ENCODE assay signal across 8 mouse cellular contexts in genomic region chr11:120151113-120151494, GRCm38 (mm10). TPM values are rescaled to one million over a fixed set of nuclear protein-coding genes. Genes with fewer than 3 reads are reported as not detected.
DNase-seq lines count a peak whose midpoint lies in the region; ATAC-seq and TF ChIP-seq lines count a peak whose summit lies in the region.

Slc38a10 (minus strand) TSS chr11:120151346.

- peak within 1 kb of the TSS; percentile 51 for H3K27ac ChIP-seq in forebrain, embryonic 16.5 days (ENCODE audit: low read length)
- H3K27ac ChIP-seq in layer of hippocampus, adult 2 months: peak within 1 kb of the TSS; percentile 90
- H3K27ac ChIP-seq in lung, embryonic 14.5 days (ENCODE audit: low read depth): peak within 1 kb of the TSS; percentile 73
- peak within 1 kb of the TSS; percentile 22 for H3K27ac ChIP-seq in olfactory bulb, adult 2 months (ENCODE audit: insufficient read depth, low read depth, low read length)
- H3K27ac ChIP-seq in thymus, adult 2 months (ENCODE audit: control insufficient read depth, insufficient read depth, low read length): peak within 1 kb of the TSS; percentile 3; the same call in 1 of the 2 replicates

- peak; percentile 45 for TF ChIP-seq POLR2A in olfactory bulb, adult 2 months (IDR thresholded peaks at IDR 0.05; ENCODE audit: insufficient read depth, low read depth, low read length)
- TF ChIP-seq POLR2A in thymus, adult 2 months (IDR thresholded peaks at IDR 0.05; ENCODE audit: control insufficient read depth, extremely low read depth, insufficient read depth, low read length, poor library complexity): peak; percentile 81

- no peaks in the 10 kb centered on the region; the same call in 1 of the 2 replicates for H3K9me3 ChIP-seq in G1E (replicated peaks)
- H3K9me3 ChIP-seq in forebrain, embryonic 16.5 days (ENCODE audit: control insufficient read depth, low read length): no peaks in the 10 kb centered on the region
- H3K9me3 ChIP-seq in lung, embryonic 14.5 days (ENCODE audit: low read depth, low read length): no peaks in the 10 kb centered on the region

- WGBS in forebrain, embryonic 16.5 days: under 1% methylated on average over 28 of the region's 28 CpGs
- WGBS in lung, embryonic 14.5 days: under 1% methylated on average over 28 of the region's 28 CpGs
- WGBS in olfactory bulb, adult 2 months: under 1% methylated on average over 28 of the region's 28 CpGs
- WGBS in thymus, adult 2 months: under 1% methylated on average over 28 of the region's 28 CpGs

- TF ChIP-seq CTCF in G1E (IDR thresholded peaks at IDR 0.05; ENCODE audit: low read depth, low read length): no peak
- no peak for TF ChIP-seq CTCF in layer of hippocampus, adult 2 months (conservative IDR thresholded peaks at IDR 0.05)
- TF ChIP-seq CTCF in lung, embryonic 14.5 days (IDR thresholded peaks at IDR 0.05; ENCODE audit: low read depth): no peak
- no peak for TF ChIP-seq CTCF in olfactory bulb, adult 2 months (IDR thresholded peaks at IDR 0.05; ENCODE audit: insufficient read depth, low read depth, low read length)
- no peak; the same call in 1 of the 2 replicates for TF ChIP-seq CTCF in thymus, adult 2 months (IDR thresholded peaks at IDR 0.05; ENCODE audit: borderline replicate concordance, control insufficient read depth, extremely low read depth, insufficient read depth, low read length, poor library complexity)

- intact Hi-C loops in heart, postnatal 36 days (cut with DNase I): no loop called here

- H3K36me3 ChIP-seq in G1E (replicated peaks): peaks cover 36% of the 10 kb centered on the region
- no peaks in the 10 kb centered on the region for H3K36me3 ChIP-seq in forebrain, embryonic 16.5 days (ENCODE audit: control insufficient read depth, insufficient read depth)
- peaks cover 11% of the 10 kb centered on the region; the same call in 1 of the 2 replicates for H3K36me3 ChIP-seq in lung, embryonic 14.5 days (ENCODE audit: insufficient read depth)
- H3K36me3 ChIP-seq in thymus, adult 2 months (ENCODE audit: control insufficient read depth, insufficient read depth, low read length): peaks cover 3% of the 10 kb centered on the region; the same call in 1 of the 2 replicates

- ATAC-seq in G1E (ENCODE audit: extremely low read depth, insufficient number of reproducible peaks, low FRiP score, poor library complexity, severe bottlenecking): peak; percentile 99
- peak; percentile 98 for ATAC-seq in forebrain, embryonic 16.5 days
- peak; percentile 96 for ATAC-seq in lung, embryonic 14.5 days (ENCODE audit: insufficient read depth)

- DNase-seq in G1E (ENCODE audit: low spot score): peak; percentile 98
- DNase-seq in cerebellum, adult 18-20 months: peak; percentile 100
- peak; percentile 100 for DNase-seq in heart, postnatal 36 days
- peak; percentile 100 for DNase-seq in layer of hippocampus, adult 2 months (ENCODE audit: low spot score in 2 of 2)
- peak; percentile 100 for DNase-seq in lung, embryonic 14.5 days
- peak; percentile 100 for DNase-seq in thymus, adult 2 months

- peak within 1 kb of the TSS; percentile 78 for H3K4me3 ChIP-seq in G1E (ENCODE audit: low read depth, low read length)
- H3K4me3 ChIP-seq in forebrain, embryonic 16.5 days (replicated peaks; ENCODE audit: low read length): peak within 1 kb of the TSS; percentile 61
- peak within 1 kb of the TSS; percentile 96 for H3K4me3 ChIP-seq in layer of hippocampus, adult 2 months
- peak within 1 kb of the TSS; percentile 86 for H3K4me3 ChIP-seq in lung, embryonic 14.5 days (ENCODE audit: low read depth, low read length)
- peak within 1 kb of the TSS; percentile 77 for H3K4me3 ChIP-seq in olfactory bulb, adult 2 months (ENCODE audit: insufficient read depth, low read depth, low read length)
- peak within 1 kb of the TSS; percentile 79 for H3K4me3 ChIP-seq in thymus, adult 2 months (ENCODE audit: control insufficient read depth, insufficient read depth, low read length)

- peak within 1 kb of the TSS; percentile 64 for H3K9ac ChIP-seq in forebrain, embryonic 16.5 days (replicated peaks; ENCODE audit: low read depth, low read length)
- peak within 1 kb of the TSS; percentile 80 for H3K9ac ChIP-seq in lung, embryonic 14.5 days

- peaks cover 53% of the 10 kb centered on the region for H3K4me1 ChIP-seq in G1E (ENCODE audit: insufficient read depth, low read depth, low read length)
- peaks cover 15% of the 10 kb centered on the region for H3K4me1 ChIP-seq in forebrain, embryonic 16.5 days (replicated peaks; ENCODE audit: control insufficient read depth, insufficient read depth, low read length)
- H3K4me1 ChIP-seq in lung, embryonic 14.5 days (ENCODE audit: insufficient read depth): peaks cover 6% of the 10 kb centered on the region; the same call in 1 of the 2 replicates
- H3K4me1 ChIP-seq in olfactory bulb, adult 2 months (ENCODE audit: control insufficient read depth, insufficient read depth, low read length): peaks cover 7% of the 10 kb centered on the region
- peaks cover 11% of the 10 kb centered on the region for H3K4me1 ChIP-seq in thymus, adult 2 months (replicated peaks; ENCODE audit: control insufficient read depth, insufficient read depth, low read length)

- H3K27me3 ChIP-seq in G1E (ENCODE audit: insufficient read depth, low read length): no peaks in the 10 kb centered on the region
- no peaks in the 10 kb centered on the region for H3K27me3 ChIP-seq in forebrain, embryonic 16.5 days (replicated peaks; ENCODE audit: control insufficient read depth, insufficient read depth, low read length)
- no peaks in the 10 kb centered on the region for H3K27me3 ChIP-seq in lung, embryonic 14.5 days (ENCODE audit: insufficient read depth, low read length)
- H3K27me3 ChIP-seq in thymus, adult 2 months (ENCODE audit: control insufficient read depth, insufficient read depth, low read length): no peaks in the 10 kb centered on the region

- peak within 1 kb of the TSS; percentile 88 for H3K4me2 ChIP-seq in forebrain, embryonic 16.5 days (ENCODE audit: low read length)
- H3K4me2 ChIP-seq in lung, embryonic 14.5 days: peak within 1 kb of the TSS; percentile 83

RNA-seq across cellular contexts. Expression of gene Slc38a10, which starts in this region (rescaled TPM):
- total RNA-seq in G1E (2014; fragmentation: Nextera tagmentation) (47.0 and 52.8 TPM in 2 replicates), G1E (2017) (65.4 and 69.5 TPM in 2 replicates)
- polyA plus RNA-seq in G1E (2012): 92.4 and 92.6 TPM in 2 replicates
- polyA plus RNA-seq in forebrain, embryonic 16.5 days (2015; fragmentation: Nextera tagmentation; extraction: Ambion mirVana): 106 and 110 TPM in 2 replicates
- 10 to 100 TPM; 79.8 to 81.1 TPM for total RNA-seq in heart, postnatal 36 days (2021)
- total RNA-seq in layer of hippocampus, adult 2 months (2021): 10 to 100 TPM; 86.1 to 86.5 TPM
- 77.2 and 83.9 TPM in 2 replicates for polyA plus RNA-seq in lung, embryonic 14.5 days (2014; fragmentation: Nextera tagmentation; extraction: Ambion mirVana)
- polyA plus RNA-seq in olfactory bulb, adult 2 months (2012; ENCODE audit: insufficient read depth, insufficient read length, low replicate concordance, missing spikeins): 77.6 TPM in 1 of 2 replicates, not detected in the other
- polyA plus RNA-seq in thymus, adult 2 months (2012; rRNA removed): 165 and 167 TPM in 2 replicates

Comparison
In these comparisons a context has a peak if more than half of its experiments do, and no peak if none do; other contexts are left out.
1. Peak in every context shown above with its lines: DNase-seq, ATAC-seq, H3K4me3 ChIP-seq and H3K27ac ChIP-seq.
2. H3K27ac ChIP-seq: peak in every context shown above with its lines; median percentile 90 in layer of hippocampus, adult 2 months; 73 in lung, embryonic 14.5 days; 51 in forebrain, embryonic 16.5 days; 22 in olfactory bulb, adult 2 months; 3 in thymus, adult 2 months.